Mouse (Mus musculus): ENCODE results near the gene Tekt3. TPM values are rescaled to one million over a fixed set of nuclear protein-coding genes. Genes with fewer than 3 reads are reported as not detected.

Gene Tekt3
- total and polyA plus RNA-seq, 3 experiments: not detected

DNA sequence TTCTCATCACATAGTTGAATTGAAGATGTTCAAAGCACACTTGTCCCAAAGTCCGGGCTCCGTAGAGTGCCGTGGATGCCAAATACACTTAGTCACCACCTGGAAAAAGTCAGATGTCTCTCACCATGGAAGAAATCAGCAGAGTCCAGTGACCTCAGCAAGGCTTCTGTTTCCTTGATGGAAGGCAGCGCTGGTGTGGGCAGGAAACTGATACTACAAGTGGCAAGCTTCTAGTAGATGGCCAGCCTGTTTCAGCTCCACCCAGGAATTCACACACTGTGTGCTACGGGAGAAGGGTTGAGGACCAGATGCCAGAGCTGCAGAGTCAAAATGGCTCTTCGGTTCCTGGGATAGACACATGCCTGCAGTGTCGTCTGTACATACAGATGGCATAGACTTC lies 58.3 kb downstream of the Tekt3 start:
- peaks cover 0 to 2% of the 10 kb centered on the region in 2 experiments; a peak in 1 of 4 replicates for H3K27me3 ChIP-seq (ENCODE audit: control insufficient read depth in 1 of 2, insufficient read depth in 2 of 2, low read length in 2 of 2)
- H3K79me2 ChIP-seq (ENCODE audit: control insufficient read depth, insufficient read depth, low read length, poor library complexity): no peaks in the 10 kb centered on the region
- no peaks in the 10 kb centered on the region for H3K4me1 ChIP-seq (ENCODE audit: control insufficient read depth in 1 of 2, insufficient read depth in 2 of 2, low read length in 2 of 2)
- H3K36me3 ChIP-seq (ENCODE audit: control insufficient read depth in 1 of 2, insufficient read depth in 2 of 2, low read length in 2 of 2): no peaks in the 10 kb centered on the region
- H3K9ac ChIP-seq (ENCODE audit: control insufficient read depth, low read depth, low read length, poor library complexity, severe bottlenecking): no peak overlapping the region
- TF ChIP-seq UBTF (IDR thresholded peaks at IDR 0.05; ENCODE audit: borderline replicate concordance, insufficient read depth, low read depth, low read length) (no peak), ETS1 (IDR thresholded peaks at IDR 0.05; ENCODE audit: low read depth, low read length) (no peak), HCFC1 (IDR thresholded peaks at IDR 0.05; ENCODE audit: low read depth, low read length) (no peak), NRF1 (IDR thresholded peaks at IDR 0.05; ENCODE audit: insufficient read depth, low read depth, low read length, poor library complexity, severe bottlenecking) (no peak), TBP (IDR thresholded peaks at IDR 0.05; ENCODE audit: low read depth, low read length) (no peak), POLR2AphosphoS5 (IDR thresholded peaks at IDR 0.05; ENCODE audit: borderline replicate concordance, low read depth, low read length) (no peak), MEF2A (IDR thresholded peaks at IDR 0.05; ENCODE audit: extremely low read depth, insufficient replicate concordance, low read depth, low read length, poor library complexity, severe bottlenecking) (no peak), MAFK (IDR thresholded peaks at IDR 0.05; ENCODE audit: borderline replicate concordance, low read depth, low read length) (no peak), MYB (IDR thresholded peaks at IDR 0.05; ENCODE audit: low read depth, low read length) (no peak), ZKSCAN1 (IDR thresholded peaks at IDR 0.05; ENCODE audit: low read depth, low read length) (no peak), TAL1 (IDR thresholded peaks at IDR 0.05; ENCODE audit: low read length) (no peak), RCOR1 (IDR thresholded peaks at IDR 0.05; ENCODE audit: low read depth, low read length) (no peak), ELF1 (IDR thresholded peaks at IDR 0.05; ENCODE audit: low read depth, low read length) (no peak), MAX (IDR thresholded peaks at IDR 0.05; ENCODE audit: low read length) (no peak), ZNF384 (IDR thresholded peaks at IDR 0.05; ENCODE audit: low read depth, low read length) (no peak)
- H3K27ac ChIP-seq (ENCODE audit: control insufficient read depth, low read depth, low read length): no peak overlapping the region
- no peaks in the 10 kb centered on the region for H3K9me3 ChIP-seq (replicated peaks; ENCODE audit: insufficient read depth, low read length)
- no peak overlapping the region for H3K4me3 ChIP-seq (ENCODE audit: control insufficient read depth in 1 of 2, insufficient read depth in 1 of 2, low read depth in 2 of 2, low read length in 2 of 2)
- no peak for DNase-seq (ENCODE audit: low read depth, low spot score)

- Histone ChIP-seq H3K4me3 (ENCODE audit: control insufficient read depth in 1 of 2, insufficient read depth in 1 of 2, low read depth in 2 of 2, low read length in 2 of 2) (no peak overlapping the region), H3K4me1 (ENCODE audit: control insufficient read depth in 1 of 2, insufficient read depth in 2 of 2, low read length in 2 of 2) (no peaks in the 10 kb centered on the region), H3K27me3 (ENCODE audit: control insufficient read depth in 1 of 2, insufficient read depth in 2 of 2, low read length in 2 of 2) (no peaks in the 10 kb centered on the region), H3K36me3 (ENCODE audit: control insufficient read depth in 1 of 2, insufficient read depth in 2 of 2, low read length in 2 of 2) (no peaks in the 10 kb centered on the region), H3K9ac (ENCODE audit: control insufficient read depth, low read depth, low read length, poor library complexity, severe bottlenecking) (no peak overlapping the region), H3K27ac (ENCODE audit: control insufficient read depth, low read depth, low read length) (no peak overlapping the region), H3K79me2 (ENCODE audit: control insufficient read depth, insufficient read depth, low read length, poor library complexity) (no peaks in the 10 kb centered on the region), H3K9me3 (replicated peaks; ENCODE audit: insufficient read depth, low read length) (no peaks in the 10 kb centered on the region)
- TF ChIP-seq ZMIZ1 (IDR thresholded peaks at IDR 0.05; ENCODE audit: low read depth, low read length): no peak
- no peak for TF ChIP-seq ETS1 (IDR thresholded peaks at IDR 0.05; ENCODE audit: low read depth, low read length)
- no peak for TF ChIP-seq SIN3A (IDR thresholded peaks at IDR 0.05; ENCODE audit: low read length)
- TF ChIP-seq POLR2AphosphoS2 (IDR thresholded peaks at IDR 0.05; ENCODE audit: low read length): no peak
- no peak for DNase-seq (ENCODE audit: low read depth, low spot score)
Observed at GRCm38 (mm10) chr11:63122249-63122648, 60.8 kb downstream of the Tekt3 start.

Data from MEL (cell line).